Mouse (Mus musculus): Measurements from ENCODE around the gene Agbl3.

Agbl3 gene

GRCm38 (mm10) chr6:34797887-34798286 lies 17.7 kb downstream of the Agbl3 start:
- DNase-seq: no peak

- no peak for DNase-seq
Measured at GRCm38 (mm10) chr6:34805582-34805981, 25.4 kb downstream of the Agbl3 start.

GRCm38 (mm10) chr6:34810651-34811050 lies 30.4 kb downstream of the Agbl3 start:
- peak; percentile 2 for DNase-seq

- no peak for DNase-seq
Measured at GRCm38 (mm10) chr6:34824406-34824805, 44.2 kb downstream of the Agbl3 start.

GRCm38 (mm10) chr6:34832352-34832751 lies 52.1 kb downstream of the Agbl3 start:
- no peak for DNase-seq

- no peak for DNase-seq
Measured at GRCm38 (mm10) chr6:34861546-34862053, 81.4 kb downstream of the Agbl3 start.

- DNase-seq: peak; percentile 51
Measured at GRCm38 (mm10) chr6:34862381-34862780, 82.1 kb downstream of the Agbl3 start.

- DNase-seq: peak; percentile 74
Measured at GRCm38 (mm10) chr6:34862791-34863403, 82.7 kb downstream of the Agbl3 start, which contains the start of gene Tmem140. Gene Tmem140, plus strand, starts transcription at chr6:34863146.

- peak; percentile 16 for DNase-seq
Measured at GRCm38 (mm10) chr6:34863786-34864514, 83.7 kb downstream of the Agbl3 start.

GRCm38 (mm10) chr6:34865213-34865612 lies 85.0 kb downstream of the Agbl3 start:
- peak; percentile 55 for DNase-seq

GRCm38 (mm10) chr6:34865711-34866593 lies 85.7 kb downstream of the Agbl3 start:
- peak; percentile 58 for DNase-seq

- no peak for DNase-seq
Measured at GRCm38 (mm10) chr6:34866786-34867185, 86.6 kb downstream of the Agbl3 start.

GRCm38 (mm10) chr6:34867301-34867994 lies 87.2 kb downstream of the Agbl3 start:
- DNase-seq: no peak

- no peak for DNase-seq
Measured at GRCm38 (mm10) chr6:34867995-34868350, 87.7 kb downstream of the Agbl3 start.

GRCm38 (mm10) chr6:34868507-34869217 lies 88.4 kb downstream of the Agbl3 start:
- no peak for DNase-seq

- DNase-seq: peak; percentile 32
Measured at GRCm38 (mm10) chr6:34869225-34869915, 89.1 kb downstream of the Agbl3 start.

- DNase-seq: no peak
Measured at GRCm38 (mm10) chr6:34870136-34870535, 89.9 kb downstream of the Agbl3 start.

- no peak for DNase-seq
Measured at GRCm38 (mm10) chr6:34870724-34871123, 90.5 kb downstream of the Agbl3 start.

- no peak for DNase-seq
Measured at GRCm38 (mm10) chr6:34871929-34872328, 91.7 kb downstream of the Agbl3 start.

- no peak for DNase-seq
Measured at GRCm38 (mm10) chr6:34872871-34873270, 92.6 kb downstream of the Agbl3 start.

Data from kidney, adult 18-20 months (tissue).